Mouse (Mus musculus): ENCODE measurements at regions not wholly inside any gene's neighbourhood (a gene's known extent, or its start where the extent isn't known, plus 50 kb on each side); places are given as distances from the start of the nearest gene placed in this dataset.
"Not testable (repeated sequence)": the region's sequence is repeated elsewhere in the genome, so short reads cannot be mapped to it uniquely, and the experiment has no call there.

GRCm38 (mm10) chr13:12889631-12890030, 89.8 kb upstream of the Prl2c3 start:
- 71% methylated on average over 20 of the region's 20 CpGs for WGBS (ENCODE audit: insufficient replicate concordance)
- not testable (repeated sequence) for H3K4me3 ChIP-seq (ENCODE audit: low read depth, low read length); ATAC-seq (ENCODE audit: low read depth); H3K4me1 ChIP-seq (ENCODE audit: control insufficient read depth, low read depth, low read length); H3K4me2 ChIP-seq (ENCODE audit: low read depth, low read length); H3K36me3 ChIP-seq (ENCODE audit: control insufficient read depth, insufficient read depth); H3K9me3 ChIP-seq (replicated peaks; ENCODE audit: control insufficient read depth, low read length); H3K27ac ChIP-seq (ENCODE audit: low read length); H3K27me3 ChIP-seq (ENCODE audit: control insufficient read depth, insufficient read depth, low read depth, low read length); H3K9ac ChIP-seq (ENCODE audit: low read depth, low read length)

- WGBS (ENCODE audit: insufficient replicate concordance), result 47% methylated on average over 3 of the region's 3 CpGs
- H3K9me3 ChIP-seq (replicated peaks; ENCODE audit: control insufficient read depth, low read length); H3K9ac ChIP-seq (ENCODE audit: low read depth, low read length); H3K4me2 ChIP-seq (ENCODE audit: low read depth, low read length); H3K4me1 ChIP-seq (ENCODE audit: control insufficient read depth, low read depth, low read length); H3K27me3 ChIP-seq (ENCODE audit: control insufficient read depth, insufficient read depth, low read depth, low read length); H3K4me3 ChIP-seq (ENCODE audit: low read depth, low read length); H3K27ac ChIP-seq (ENCODE audit: low read length); H3K36me3 ChIP-seq (ENCODE audit: control insufficient read depth, insufficient read depth); ATAC-seq (ENCODE audit: low read depth): not testable (repeated sequence)
Observed at GRCm38 (mm10) chr13:12879506-12879905, 79.6 kb upstream of the Prl2c3 start.

GRCm38 (mm10) chr13:12864946-12865345, 65.1 kb upstream of the Prl2c3 start:
- not testable (repeated sequence) for H3K27ac ChIP-seq (ENCODE audit: low read length); H3K4me1 ChIP-seq (ENCODE audit: control insufficient read depth, low read depth, low read length); H3K4me3 ChIP-seq (ENCODE audit: low read depth, low read length); H3K4me2 ChIP-seq (ENCODE audit: low read depth, low read length); H3K9ac ChIP-seq (ENCODE audit: low read depth, low read length); H3K36me3 ChIP-seq (ENCODE audit: control insufficient read depth, insufficient read depth); H3K27me3 ChIP-seq (ENCODE audit: control insufficient read depth, insufficient read depth, low read depth, low read length); H3K9me3 ChIP-seq (replicated peaks; ENCODE audit: control insufficient read depth, low read length)
- WGBS (ENCODE audit: insufficient replicate concordance), result 70% methylated on average over 1 of the region's 1 CpGs
- ATAC-seq (ENCODE audit: low read depth), result peak; percentile 30; the same call in 1 of the 2 replicates

- H3K4me3 ChIP-seq (ENCODE audit: low read depth, low read length), result no peak overlapping the region
- no peak overlapping the region for H3K27ac ChIP-seq (ENCODE audit: low read length)
- H3K4me1 ChIP-seq (ENCODE audit: control insufficient read depth, low read depth, low read length), result no peaks in the 10 kb centered on the region
- ATAC-seq (ENCODE audit: low read depth), result peak; percentile 53
- H3K36me3 ChIP-seq (ENCODE audit: control insufficient read depth, insufficient read depth), result no peaks in the 10 kb centered on the region
- H3K4me2 ChIP-seq (ENCODE audit: low read depth, low read length), result no peak overlapping the region
- no peaks in the 10 kb centered on the region for H3K27me3 ChIP-seq (ENCODE audit: control insufficient read depth, insufficient read depth, low read depth, low read length)
- no peak overlapping the region for H3K9ac ChIP-seq (ENCODE audit: low read depth, low read length)
- H3K9me3 ChIP-seq (replicated peaks; ENCODE audit: control insufficient read depth, low read length), result no peaks in the 10 kb centered on the region
Observed at GRCm38 (mm10) chr13:12864263-12864662, 64.4 kb upstream of the Prl2c3 start.

- ATAC-seq (ENCODE audit: low read depth); H3K9me3 ChIP-seq (replicated peaks; ENCODE audit: control insufficient read depth, low read length): not testable (repeated sequence)
- 74% methylated on average over 7 of the region's 7 CpGs for WGBS (ENCODE audit: insufficient replicate concordance)
Observed at GRCm38 (mm10) chr13:12863542-12863941, 63.7 kb upstream of the Prl2c3 start.

GRCm38 (mm10) chr13:12860954-12861353, 61.1 kb upstream of the Prl2c3 start:
- not testable (repeated sequence) for H3K4me3 ChIP-seq (ENCODE audit: low read depth, low read length); ATAC-seq (ENCODE audit: low read depth); H3K36me3 ChIP-seq (ENCODE audit: control insufficient read depth, insufficient read depth); H3K4me1 ChIP-seq (ENCODE audit: control insufficient read depth, low read depth, low read length); H3K9me3 ChIP-seq (replicated peaks; ENCODE audit: control insufficient read depth, low read length); H3K9ac ChIP-seq (ENCODE audit: low read depth, low read length); H3K4me2 ChIP-seq (ENCODE audit: low read depth, low read length); H3K27ac ChIP-seq (ENCODE audit: low read length); H3K27me3 ChIP-seq (ENCODE audit: control insufficient read depth, insufficient read depth, low read depth, low read length)
- 81% methylated on average over 16 of the region's 17 CpGs for WGBS (ENCODE audit: insufficient replicate concordance)

More at GRCm38 (mm10) chr13:12863542-12863941, 63.7 kb upstream of the Prl2c3 start:
- H3K9ac ChIP-seq (ENCODE audit: low read depth, low read length); H3K27ac ChIP-seq (ENCODE audit: low read length); H3K4me2 ChIP-seq (ENCODE audit: low read depth, low read length); H3K27me3 ChIP-seq (ENCODE audit: control insufficient read depth, insufficient read depth, low read depth, low read length); H3K4me3 ChIP-seq (ENCODE audit: low read depth, low read length); H3K4me1 ChIP-seq (ENCODE audit: control insufficient read depth, low read depth, low read length); H3K36me3 ChIP-seq (ENCODE audit: control insufficient read depth, insufficient read depth): not testable (repeated sequence)

GRCm38 (mm10) chr13:12859930-12860329, 60.1 kb upstream of the Prl2c3 start:
- H3K9ac ChIP-seq (ENCODE audit: low read depth, low read length); H3K4me1 ChIP-seq (ENCODE audit: control insufficient read depth, low read depth, low read length); H3K4me3 ChIP-seq (ENCODE audit: low read depth, low read length); H3K4me2 ChIP-seq (ENCODE audit: low read depth, low read length); H3K27me3 ChIP-seq (ENCODE audit: control insufficient read depth, insufficient read depth, low read depth, low read length); H3K9me3 ChIP-seq (replicated peaks; ENCODE audit: control insufficient read depth, low read length); H3K27ac ChIP-seq (ENCODE audit: low read length); H3K36me3 ChIP-seq (ENCODE audit: control insufficient read depth, insufficient read depth); ATAC-seq (ENCODE audit: low read depth): not testable (repeated sequence)
- 82% methylated on average over 19 of the region's 19 CpGs for WGBS (ENCODE audit: insufficient replicate concordance)

Measured in liver, embryonic 16.5 days (tissue).